Mouse (Mus musculus) E14TG2a.4 (cell line): ENCODE measurements around the gene Cyb5r4.

Source experiments
- H3K27me3 ChIP-seq: 2 replicates; pipeline ENCODE4 v1.6.1; 2014; ENCODE audit warnings: low read length, control low read depth; ENCODE audit not compliant: insufficient read depth
- H3K36me3 ChIP-seq: 2 replicates; pipeline ENCODE4 v1.6.1; 2014; ENCODE audit warnings: low read length, control low read depth; ENCODE audit not compliant: insufficient read depth
- H3K4me1 ChIP-seq: replicated peaks from 2 replicates; pipeline ENCODE4 v1.6.1; 2014; ENCODE audit warnings: low read depth, low read length, control low read depth
- H3K4me3 ChIP-seq: replicated peaks from 2 replicates; pipeline ENCODE4 v1.5.1; 2014; ENCODE audit warnings: mild to moderate bottlenecking, low read length
- H3K9me3 ChIP-seq: 2 replicates; pipeline ENCODE4 v1.6.1; 2014; ENCODE audit warnings: low read length, control low read depth
- CTCF ChIP-seq: conservative IDR thresholded peaks from 2 replicates; pipeline ENCODE4 v1.5.1; 2014; ENCODE audit warnings: low read length
- NANOG ChIP-seq: IDR thresholded peaks from 2 replicates; pipeline ENCODE4 v1.6.1; 2014; ENCODE audit warnings: borderline replicate concordance, low read length, mixed read lengths
- POU5F1 ChIP-seq: IDR thresholded peaks from 2 replicates; pipeline ENCODE4 v1.6.1; 2014; ENCODE audit warnings: low read length, borderline replicate concordance

The Cyb5r4 gene

GRCm38 (mm10) chr9:87008507-87008906 lies 13.3 kb upstream of the Cyb5r4 start:
- TF ChIP-seq POU5F1 = no peak
- no peak for TF ChIP-seq NANOG
- TF ChIP-seq CTCF = no peak
- peaks cover 14% of the 10 kb centered on the region for H3K27me3 ChIP-seq
- no peaks in the 10 kb centered on the region for H3K4me1 ChIP-seq
- no peaks in the 10 kb centered on the region for H3K36me3 ChIP-seq
- no peak overlapping the region for H3K4me3 ChIP-seq
- no peaks in the 10 kb centered on the region for H3K9me3 ChIP-seq

- H3K4me3 ChIP-seq = no peak overlapping the region
- TF ChIP-seq CTCF (no peak), POU5F1 (no peak), NANOG (no peak)
- H3K36me3 ChIP-seq = no peaks in the 10 kb centered on the region
- no peaks in the 10 kb centered on the region for H3K4me1 ChIP-seq
- no peaks in the 10 kb centered on the region for H3K9me3 ChIP-seq
- peaks cover 16% of the 10 kb centered on the region for H3K27me3 ChIP-seq
These were observed 12.9 kb upstream of the Cyb5r4 start for GRCm38 (mm10) chr9:87008919-87009318.

- TF ChIP-seq CTCF = no peak
- no peaks in the 10 kb centered on the region for H3K36me3 ChIP-seq
- no peaks in the 10 kb centered on the region for H3K9me3 ChIP-seq
- H3K4me3 ChIP-seq = peak within 1 kb of the TSS; percentile 80
- H3K27me3 ChIP-seq = peaks cover 56% of the 10 kb centered on the region
- H3K4me1 ChIP-seq = peaks cover 8% of the 10 kb centered on the region
These were observed 6.4 kb upstream of the Cyb5r4 start, which contains the start of gene Ripply2 for GRCm38 (mm10) chr9:87015288-87015937. TSS of gene Ripply2 (plus strand) at chr9:87015537.

- Histone ChIP-seq H3K9me3 (no peaks in the 10 kb centered on the region), H3K4me1 (peaks cover 8% of the 10 kb centered on the region), H3K4me3 (peak overlapping the region; percentile 80), H3K36me3 (no peaks in the 10 kb centered on the region), H3K27me3 (peaks cover 56% of the 10 kb centered on the region)
- TF ChIP-seq POU5F1 (no peak), NANOG (no peak), CTCF (no peak)
These were observed 5.9 kb upstream of the Cyb5r4 start for GRCm38 (mm10) chr9:87015938-87016294.

GRCm38 (mm10) chr9:87025764-87026163 lies 4.0 kb downstream of the Cyb5r4 start:
- Histone ChIP-seq H3K9me3 (no peaks in the 10 kb centered on the region), H3K4me3 (no peak overlapping the region), H3K36me3 (no peaks in the 10 kb centered on the region), H3K27me3 (no peaks in the 10 kb centered on the region), H3K4me1 (peaks cover 6% of the 10 kb centered on the region; the same call in 1 of the 2 replicates)
- TF ChIP-seq NANOG (no peak), CTCF (no peak), POU5F1 (no peak)

- peaks cover 6% of the 10 kb centered on the region; the same call in 1 of the 2 replicates for H3K4me1 ChIP-seq
These were observed 5.7 kb downstream of the Cyb5r4 start for GRCm38 (mm10) chr9:87027423-87028084.

GRCm38 (mm10) chr9:87032196-87032595 lies 10.4 kb downstream of the Cyb5r4 start:
- H3K27me3 ChIP-seq = no peaks in the 10 kb centered on the region
- H3K4me3 ChIP-seq = no peak overlapping the region
- TF ChIP-seq CTCF (no peak), POU5F1 (no peak), NANOG (no peak)
- peaks cover 20% of the 10 kb centered on the region for H3K36me3 ChIP-seq
- H3K9me3 ChIP-seq = no peaks in the 10 kb centered on the region
- H3K4me1 ChIP-seq = no peaks in the 10 kb centered on the region

More at GRCm38 (mm10) chr9:87027423-87028084, 5.7 kb downstream of the Cyb5r4 start:
- no peak overlapping the region for H3K4me3 ChIP-seq
- TF ChIP-seq POU5F1 (no peak), CTCF (peak; percentile 97)
- H3K36me3 ChIP-seq = peaks cover 6% of the 10 kb centered on the region; the same call in 1 of the 2 replicates
- no peaks in the 10 kb centered on the region for H3K27me3 ChIP-seq
- H3K9me3 ChIP-seq = no peaks in the 10 kb centered on the region

- Histone ChIP-seq H3K27me3 (no peaks in the 10 kb centered on the region), H3K4me3 (no peak overlapping the region), H3K9me3 (no peaks in the 10 kb centered on the region), H3K36me3 (peaks cover 20% of the 10 kb centered on the region), H3K4me1 (no peaks in the 10 kb centered on the region)
- TF ChIP-seq POU5F1 (no peak), NANOG (no peak), CTCF (no peak)
These were observed 13.2 kb downstream of the Cyb5r4 start for GRCm38 (mm10) chr9:87034831-87035580.

GRCm38 (mm10) chr9:87049425-87049824 lies 27.6 kb downstream of the Cyb5r4 start:
- TF ChIP-seq POU5F1 (no peak), CTCF (no peak), NANOG (no peak)
- Histone ChIP-seq H3K9me3 (no peaks in the 10 kb centered on the region), H3K4me3 (no peak overlapping the region), H3K27me3 (no peaks in the 10 kb centered on the region), H3K4me1 (no peaks in the 10 kb centered on the region), H3K36me3 (peaks cover 4% of the 10 kb centered on the region)
